Mouse (Mus musculus) C3H10T1/2 (cell line): ENCODE measurements around the gene Tgm7. TPM values are rescaled to one million over a fixed set of nuclear protein-coding genes. Genes with fewer than 3 reads are reported as not detected.

Source experiments
- polyA plus RNA-seq, 2 experiments: library from polyadenylated mRNA; unstranded; fragments of >200 nt; fragmentation: generic; extraction: Trizol; gene quantifications; one replicate each; pipeline ENCODE4 v1.2.1; 2012; ENCODE audit warnings: missing spikeins in 2 of 2

The Tgm7 gene
- polyA plus RNA-seq: not detected

DNA sequence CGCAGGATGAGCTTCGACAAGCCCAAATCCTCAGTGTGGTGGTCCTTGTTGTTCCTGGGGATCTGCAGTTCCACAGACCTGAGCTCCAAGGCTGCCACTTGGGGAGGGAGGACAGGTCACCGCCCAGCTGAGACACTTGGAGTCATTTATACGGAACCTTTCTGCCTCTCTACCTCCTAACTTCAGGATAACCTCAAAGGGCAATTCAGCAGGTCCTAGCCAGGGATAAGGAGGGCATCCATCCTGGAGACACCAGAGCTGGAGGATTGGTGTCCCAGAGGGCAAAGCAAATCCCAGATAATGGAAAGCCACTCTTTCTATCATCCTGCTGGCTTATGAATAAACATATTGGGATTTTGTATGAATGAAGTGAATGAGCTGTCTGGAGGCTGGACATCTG lies at the start of gene Tgm7:
Tgm7 (minus strand) TSS at position 101 of the 400 bp plus-strand sequence.

DNA sequence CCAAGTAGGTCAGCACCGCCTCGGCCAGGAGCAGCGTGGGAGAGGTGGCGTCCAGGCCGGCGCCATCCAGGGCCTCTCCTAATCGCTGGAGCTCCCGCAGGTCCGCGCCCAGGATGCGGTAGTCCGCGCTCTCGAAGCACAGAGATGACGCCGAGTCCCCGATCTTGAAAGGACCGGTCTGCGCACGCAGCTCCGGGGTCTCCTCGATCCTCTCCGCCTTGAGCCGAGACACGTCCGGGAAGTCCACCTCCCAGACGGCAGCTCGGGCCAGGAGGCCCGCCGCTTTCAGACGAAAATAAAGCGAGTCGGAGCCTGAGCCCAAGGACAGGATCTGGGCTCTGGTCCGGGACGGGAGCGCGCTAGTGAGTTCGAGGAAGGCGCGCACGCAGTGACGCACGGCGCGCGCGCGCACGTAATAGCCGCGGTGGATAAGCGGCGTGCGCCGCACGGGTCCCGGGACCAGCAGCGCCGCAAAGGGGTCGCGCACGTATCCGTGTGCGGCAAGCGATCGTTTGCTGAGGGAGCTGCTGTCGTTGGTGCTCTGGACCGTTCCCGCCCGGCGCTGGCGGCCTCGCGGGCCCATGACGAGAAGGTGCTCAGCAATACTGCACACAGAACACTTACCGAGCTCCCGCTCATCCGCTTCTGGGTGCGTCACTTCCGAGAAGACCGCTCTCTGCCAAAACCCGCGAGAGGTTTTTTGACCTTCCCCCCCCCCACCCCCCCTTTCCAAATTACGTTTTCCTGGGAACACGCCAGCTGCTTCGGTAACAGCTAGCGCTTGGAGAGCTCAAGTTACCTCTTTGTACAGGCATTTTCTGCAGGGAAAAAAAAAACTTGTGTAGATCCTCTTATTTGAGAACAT lies 30.7 kb upstream of the Tgm7 start, which contains the start of the genes Adal and Lcmt2:
Adal (plus strand) TSS at position 411 of the 865 bp plus-strand sequence.
Lcmt2 (minus strand) TSS at position 636 of the 865 bp plus-strand sequence.

DNA sequence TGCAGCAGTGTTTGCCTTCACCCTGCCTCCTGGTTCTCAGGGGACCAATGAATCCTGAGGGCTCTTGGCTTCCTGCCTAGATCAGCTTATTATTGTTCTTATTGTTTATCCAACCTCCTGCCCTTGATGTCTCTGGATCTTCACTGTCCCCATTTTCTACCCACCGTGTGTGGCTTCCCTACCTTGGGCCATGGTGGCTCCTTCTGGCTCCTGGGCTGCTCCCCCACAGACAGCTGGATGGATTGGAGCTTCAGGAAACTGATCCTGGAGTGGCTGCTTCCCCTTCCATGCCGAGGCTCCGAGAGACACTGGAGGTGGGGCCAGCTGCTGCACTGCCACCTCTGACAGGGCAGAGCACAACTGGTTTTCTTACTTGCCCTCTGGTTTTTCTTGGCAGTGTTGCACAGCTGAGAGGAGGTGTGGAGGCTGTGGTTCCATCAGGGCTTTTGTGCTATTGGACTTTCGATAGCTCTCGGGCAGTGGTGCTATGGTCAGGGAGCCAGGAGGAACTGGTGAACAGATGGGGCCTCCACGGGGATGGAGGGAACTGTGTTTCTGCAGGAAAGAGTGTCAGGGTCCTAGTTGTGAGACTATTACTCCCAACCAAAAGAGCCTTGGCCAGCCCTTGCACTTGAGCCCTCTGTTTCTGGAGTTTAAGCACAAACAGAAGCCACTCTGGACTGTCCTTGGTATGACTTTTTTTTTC lies 24.0 kb downstream of the Tgm7 start, which contains the start of gene Tgm5:
Tgm5 (minus strand) TSS at position 362 of the 706 bp plus-strand sequence.

Other genes starting within 250 kb of the Tgm7 start
- gene Ubr1, start 139.1 kb downstream of the Tgm7 start, polyA plus RNA-seq: 1 to 10 TPM in 1 of 2 experiments, under 1 TPM in 1; 0.18 to 2.8 TPM
- gene Tmem62, start 132.8 kb downstream of the Tgm7 start, polyA plus RNA-seq: 1 to 10 TPM in 1 of 2 experiments, under 1 TPM in 1; 0.56 to 4.0 TPM
- 10 to 100 TPM in 1 of 2 experiments, 1 to 10 TPM in 1; 8.8 to 36.3 TPM for gene Ccndbp1, start 101.4 kb downstream of the Tgm7 start, polyA plus RNA-seq
- gene Epb42, start 72.7 kb downstream of the Tgm7 start, polyA plus RNA-seq: not detected
- gene Tgm5, start 24.0 kb downstream of the Tgm7 start, polyA plus RNA-seq: 10 to 100 TPM in 1 of 2 experiments, under 1 TPM in 1; 0.08 to 10.2 TPM
- gene Adal, start 30.6 kb upstream of the Tgm7 start, polyA plus RNA-seq: 1 to 10 TPM in 1 of 2 experiments, under 1 TPM in 1; 0.12 to 1.8 TPM
- gene Lcmt2, start 30.9 kb upstream of the Tgm7 start, polyA plus RNA-seq: 1 to 10 TPM; 1.3 to 2.5 TPM
- gene Tubgcp4, start 60.9 kb upstream of the Tgm7 start, polyA plus RNA-seq: 10 to 100 TPM in 1 of 2 experiments, 1 to 10 TPM in 1; 3.5 to 12.2 TPM
- 1 to 10 TPM in 1 of 2 experiments, under 1 TPM in 1; 0.96 to 3.4 TPM for gene Zscan29, start 61.3 kb upstream of the Tgm7 start, polyA plus RNA-seq
- gene Trp53bp1, start 161.6 kb upstream of the Tgm7 start, polyA plus RNA-seq: 10 to 100 TPM in 1 of 2 experiments, 1 to 10 TPM in 1; 1.9 to 16.1 TPM
- gene Map1a, start 179.8 kb upstream of the Tgm7 start, polyA plus RNA-seq: 10 to 100 TPM in 1 of 2 experiments, 1 to 10 TPM in 1; 9.6 to 20.3 TPM
- gene Ppip5k1, start 245.6 kb upstream of the Tgm7 start, polyA plus RNA-seq: 1 to 10 TPM; 1.7 to 5.2 TPM
- under 1 TPM; 0.33 to 0.79 TPM for gene Ckmt1, start 247.9 kb upstream of the Tgm7 start, polyA plus RNA-seq